Mouse (Mus musculus): ENCODE data around the gene Kcnj12. TPM values are rescaled to one million over a fixed set of nuclear protein-coding genes. Genes with fewer than 3 reads are reported as not detected.

The Kcnj12 gene
- polyA plus RNA-seq, 2 experiments: 0.06 TPM; not detected in 1

- ATAC-seq (ENCODE audit: insufficient read depth) (no peak), DNase-seq (ENCODE audit: low read depth in 3 of 3, low spot score in 3 of 3) (no peak)
- Histone ChIP-seq H3K27ac (no peak overlapping the region), H3K4me1 (replicated peaks; ENCODE audit: control insufficient read depth in 2 of 2, insufficient read depth in 2 of 2, low read length in 1 of 2) (no peaks in the 10 kb centered on the region), H3K4me3 (ENCODE audit: insufficient read depth in 1 of 2, low read depth in 2 of 2, low read length in 2 of 2) (no peak overlapping the region), H3K9me3 (ENCODE audit: control insufficient read depth, low read length) (no peaks in the 10 kb centered on the region), H3K4me2 (ENCODE audit: low read depth) (no peak overlapping the region), H3K9ac (replicated peaks) (no peak overlapping the region), H3K27me3 (ENCODE audit: control insufficient read depth, insufficient read depth, low read length) (peaks cover 14% of the 10 kb centered on the region), H3K36me3 (replicated peaks; ENCODE audit: control insufficient read depth, insufficient read depth, low read depth) (no peaks in the 10 kb centered on the region)
- WGBS (ENCODE audit: insufficient replicate concordance): 30% methylated on average over 8 of the region's 8 CpGs
- no peak for TF ChIP-seq CTCF (IDR thresholded peaks at IDR 0.05; ENCODE audit: low read depth)
- TF ChIP-seq EP300 (IDR thresholded peaks at IDR 0.05; ENCODE audit: low read depth): no peak
Measured at GRCm38 (mm10) chr11:61016866-61017398, 5.4 kb upstream of the Kcnj12 start.

- H3K9ac ChIP-seq (replicated peaks): no peak overlapping the region
- no peak for TF ChIP-seq CTCF (IDR thresholded peaks at IDR 0.05; ENCODE audit: low read depth)
- 59% methylated on average over 5 of the region's 5 CpGs for WGBS (ENCODE audit: insufficient replicate concordance)
- no peak overlapping the region for H3K4me2 ChIP-seq (ENCODE audit: low read depth)
- peaks cover 39% of the 10 kb centered on the region for H3K27me3 ChIP-seq (ENCODE audit: control insufficient read depth, insufficient read depth, low read length)
- ATAC-seq (ENCODE audit: insufficient read depth): no peak
- H3K4me3 ChIP-seq (ENCODE audit: insufficient read depth in 1 of 2, low read depth in 2 of 2, low read length in 2 of 2): no peak overlapping the region
- H3K9me3 ChIP-seq (ENCODE audit: control insufficient read depth, low read length): no peaks in the 10 kb centered on the region
- no peaks in the 10 kb centered on the region for H3K4me1 ChIP-seq (replicated peaks; ENCODE audit: control insufficient read depth in 2 of 2, insufficient read depth in 2 of 2, low read length in 1 of 2)
- DNase-seq (ENCODE audit: low read depth in 3 of 3, low spot score in 3 of 3): no peak
- H3K36me3 ChIP-seq (replicated peaks; ENCODE audit: control insufficient read depth, insufficient read depth, low read depth): no peaks in the 10 kb centered on the region
- no peak overlapping the region for H3K27ac ChIP-seq
Measured at GRCm38 (mm10) chr11:61021129-61021528, 1.2 kb upstream of the Kcnj12 start.

- 2% methylated on average over 68 of the region's 68 CpGs for WGBS (ENCODE audit: insufficient replicate concordance)
- H3K27me3 ChIP-seq (ENCODE audit: control insufficient read depth, insufficient read depth, low read length): peaks cover 39% of the 10 kb centered on the region
- H3K27ac ChIP-seq: no peak overlapping the region
- no peaks in the 10 kb centered on the region for H3K4me1 ChIP-seq (replicated peaks; ENCODE audit: control insufficient read depth in 2 of 2, insufficient read depth in 2 of 2, low read length in 1 of 2)
- no peaks in the 10 kb centered on the region for H3K9me3 ChIP-seq (ENCODE audit: control insufficient read depth, low read length)
- peak overlapping the region; percentile 18 for H3K4me2 ChIP-seq (ENCODE audit: low read depth)
- no peak for ATAC-seq (ENCODE audit: insufficient read depth)
- peak overlapping the region in 1 of 2 experiments; percentile 22; a peak in 2 of 4 replicates for H3K4me3 ChIP-seq (ENCODE audit: insufficient read depth in 1 of 2, low read depth in 2 of 2, low read length in 2 of 2)
- DNase-seq (ENCODE audit: low read depth in 3 of 3, low spot score in 3 of 3): no peak
- TF ChIP-seq CTCF (IDR thresholded peaks at IDR 0.05; ENCODE audit: low read depth) (no peak), EP300 (IDR thresholded peaks at IDR 0.05; ENCODE audit: low read depth) (no peak)
- H3K9ac ChIP-seq (replicated peaks): no peak overlapping the region
- H3K36me3 ChIP-seq (replicated peaks; ENCODE audit: control insufficient read depth, insufficient read depth, low read depth): no peaks in the 10 kb centered on the region
Measured at GRCm38 (mm10) chr11:61021676-61022549, 451 bp upstream of the Kcnj12 start.

GRCm38 (mm10) chr11:61023416-61024200 lies 1.2 kb downstream of the Kcnj12 start:
- ATAC-seq (ENCODE audit: insufficient read depth) (no peak), DNase-seq (ENCODE audit: low read depth in 3 of 3, low spot score in 3 of 3) (no peak)
- no peak overlapping the region for H3K27ac ChIP-seq
- no peak overlapping the region for H3K4me2 ChIP-seq (ENCODE audit: low read depth)
- H3K9ac ChIP-seq (replicated peaks): no peak overlapping the region
- 33% methylated on average over 9 of the region's 9 CpGs for WGBS (ENCODE audit: insufficient replicate concordance)
- H3K4me3 ChIP-seq (ENCODE audit: insufficient read depth in 1 of 2, low read depth in 2 of 2, low read length in 2 of 2): no peak overlapping the region
- TF ChIP-seq CTCF (IDR thresholded peaks at IDR 0.05; ENCODE audit: low read depth): no peak
- no peak for TF ChIP-seq EP300 (IDR thresholded peaks at IDR 0.05; ENCODE audit: low read depth)
- no peaks in the 10 kb centered on the region for H3K9me3 ChIP-seq (ENCODE audit: control insufficient read depth, low read length)
- peaks cover 39% of the 10 kb centered on the region for H3K27me3 ChIP-seq (ENCODE audit: control insufficient read depth, insufficient read depth, low read length)
- H3K4me1 ChIP-seq (replicated peaks; ENCODE audit: control insufficient read depth in 2 of 2, insufficient read depth in 2 of 2, low read length in 1 of 2): no peaks in the 10 kb centered on the region
- no peaks in the 10 kb centered on the region for H3K36me3 ChIP-seq (replicated peaks; ENCODE audit: control insufficient read depth, insufficient read depth, low read depth)

GRCm38 (mm10) chr11:61024388-61024787 lies 2.0 kb downstream of the Kcnj12 start:
- no peak overlapping the region for H3K4me3 ChIP-seq (ENCODE audit: insufficient read depth in 1 of 2, low read depth in 2 of 2, low read length in 2 of 2)
- DNase-seq (ENCODE audit: low read depth in 3 of 3, low spot score in 3 of 3) (no peak), ATAC-seq (ENCODE audit: insufficient read depth) (no peak)
- no peaks in the 10 kb centered on the region for H3K9me3 ChIP-seq (ENCODE audit: control insufficient read depth, low read length)
- TF ChIP-seq CTCF (IDR thresholded peaks at IDR 0.05; ENCODE audit: low read depth) (no peak), EP300 (IDR thresholded peaks at IDR 0.05; ENCODE audit: low read depth) (no peak)
- H3K27me3 ChIP-seq (ENCODE audit: control insufficient read depth, insufficient read depth, low read length): peaks cover 39% of the 10 kb centered on the region
- H3K27ac ChIP-seq: no peak overlapping the region
- H3K36me3 ChIP-seq (replicated peaks; ENCODE audit: control insufficient read depth, insufficient read depth, low read depth): no peaks in the 10 kb centered on the region
- WGBS (ENCODE audit: insufficient replicate concordance): 58% methylated on average over 6 of the region's 6 CpGs
- H3K4me2 ChIP-seq (ENCODE audit: low read depth): no peak overlapping the region
- H3K4me1 ChIP-seq (replicated peaks; ENCODE audit: control insufficient read depth in 2 of 2, insufficient read depth in 2 of 2, low read length in 1 of 2): no peaks in the 10 kb centered on the region
- no peak overlapping the region for H3K9ac ChIP-seq (replicated peaks)
